Mouse (Mus musculus) neutrophil, adult 65 days (primary cell): ENCODE results near the gene Gm7030. TPM values are rescaled to one million over a fixed set of nuclear protein-coding genes. Genes with fewer than 3 reads are reported as not detected.

Experiments
- total RNA-seq: library from RNA; stranded (reverse); gene quantifications from 2 replicates; pipeline ENCODE4 v1.2.4, GENCODE M21; 2023

The Gm7030 gene
- 1.6 and 2.5 TPM in 2 replicates for total RNA-seq

GRCm38 (mm10) chr17:36128968-36129817 is at the start of gene Gm7030:
Gene Gm7030 (minus strand): TSS chr17:36129425.

GRCm38 (mm10) chr17:36168039-36168652 is 38.9 kb upstream of the Gm7030 start, which contains the start of gene Gm8909:
Gene Gm8909 (minus strand): TSS chr17:36168537.

GRCm38 (mm10) chr17:36121352-36122020 is 7.7 kb downstream of the Gm7030 start, which contains the start of gene Gm19684:
Gene Gm19684 (plus strand): TSS chr17:36121678.

Other genes with a start within 250 kb of the Gm7030 start
- gene Dhx16, start 249.6 kb downstream of the Gm7030 start, total RNA-seq = 54.5 and 72.8 TPM in 2 replicates
- 11.3 and 14.5 TPM in 2 replicates for gene 2310061I04Rik, start 232.0 kb downstream of the Gm7030 start, total RNA-seq
- 10.8 and 12.3 TPM in 2 replicates for gene Atat1, start 219.3 kb downstream of the Gm7030 start, total RNA-seq
- 18.8 and 24.2 TPM in 2 replicates for gene Mrps18b, start 213.0 kb downstream of the Gm7030 start, total RNA-seq
- 65.3 and 65.4 TPM in 2 replicates for gene Ppp1r10, start 213.0 kb downstream of the Gm7030 start, total RNA-seq
- gene Abcf1, start 159.7 kb downstream of the Gm7030 start, total RNA-seq = 66.5 and 97.8 TPM in 2 replicates
- 43.4 and 73.5 TPM in 2 replicates for gene Gnl1, start 149.6 kb downstream of the Gm7030 start, total RNA-seq
- 26.3 and 32.8 TPM in 2 replicates for gene Prr3, start 149.2 kb downstream of the Gm7030 start, total RNA-seq
- gene H2-T24, start 108.9 kb downstream of the Gm7030 start, total RNA-seq = 37.5 and 37.7 TPM in 2 replicates
- 151 and 156 TPM in 2 replicates for gene H2-T23, start 96.6 kb downstream of the Gm7030 start, total RNA-seq
- 31.0 and 31.3 TPM in 2 replicates for gene H2-T22, start 86.7 kb downstream of the Gm7030 start, total RNA-seq
- 0.29 TPM in 1 of 2 replicates, not detected in the other for gene Gm6034, start 86.5 kb downstream of the Gm7030 start, total RNA-seq
- gene Gm11127, start 71.1 kb downstream of the Gm7030 start, total RNA-seq = 34.1 and 46.2 TPM in 2 replicates
- gene Gm19684, start 7.7 kb downstream of the Gm7030 start, total RNA-seq = 0.68 and 1.4 TPM in 2 replicates
- gene Gm8909, start 39.1 kb upstream of the Gm7030 start, total RNA-seq = not detected in 2 replicates
- not detected in 2 replicates for gene H2-T3, start 60.9 kb upstream of the Gm7030 start, total RNA-seq
- 28.8 and 46.8 TPM in 2 replicates for gene Rpp21, start 128.6 kb upstream of the Gm7030 start, total RNA-seq
- gene Trim39, start 142.8 kb upstream of the Gm7030 start, total RNA-seq = 49.7 and 70.0 TPM in 2 replicates
- gene H2-M10.2, start 157.1 kb upstream of the Gm7030 start, total RNA-seq = not detected in 2 replicates
- not detected in 2 replicates for gene H2-M10.1, start 196.7 kb upstream of the Gm7030 start, total RNA-seq
- not detected in 2 replicates for gene H2-M10.3, start 239.0 kb upstream of the Gm7030 start, total RNA-seq